Mouse (Mus musculus) stomach, embryonic 15.5 days (tissue): ENCODE data around the gene Gm13271. TPM values are rescaled to one million over a fixed set of nuclear protein-coding genes. Genes with fewer than 3 reads are reported as not detected.
A peak's percentile ranks its signal among the peaks of the same experiment; 100 is the strongest.
"Not testable (repeated sequence)": the region's sequence is repeated elsewhere in the genome, so short reads cannot be mapped to it uniquely, and the experiment has no call there.

ENCODE experiments used
- ATAC-seq: fragments of 200-750 bp; cut with Nextera tagmentation; 2 replicates; pipeline ENCODE4 v1.8.0; 2017; ENCODE audit warnings: low read depth, moderate number of reproducible peaks, moderate TSS enrichment; ENCODE audit not compliant: insufficient read depth, low FRiP score
- H3K27ac ChIP-seq: fragments of 300-500 bp; sonication (generic); 2 replicates; pipeline ENCODE4 v1.5.1; 2015; ENCODE audit warnings: mild to moderate bottlenecking, inconsistent platforms
- H3K27me3 ChIP-seq: fragments of 300-500 bp; sonication (generic); replicated peaks from 2 replicates; pipeline ENCODE4 v1.6.1; 2015; ENCODE audit warnings: inconsistent platforms
- H3K36me3 ChIP-seq: fragments of 300-500 bp; sonication (generic); 2 replicates; pipeline ENCODE4 v1.6.1; 2015; ENCODE audit warnings: inconsistent platforms
- H3K4me1 ChIP-seq: fragments of 300-500 bp; sonication (generic); 2 replicates; pipeline ENCODE4 v1.6.1; 2015; ENCODE audit warnings: inconsistent platforms
- H3K4me2 ChIP-seq: fragments of 300-500 bp; sonication (generic); 2 replicates; pipeline ENCODE4 v1.6.1; 2015; ENCODE audit warnings: mild to moderate bottlenecking, inconsistent platforms
- H3K4me3 ChIP-seq: fragments of 300-500 bp; sonication (generic); replicated peaks from 2 replicates; pipeline ENCODE4 v1.5.1; 2015; ENCODE audit warnings: inconsistent platforms
- H3K9ac ChIP-seq: fragments of 300-500 bp; sonication (generic); 2 replicates; pipeline ENCODE4 v1.6.1; 2015; ENCODE audit warnings: inconsistent platforms
- H3K9me3 ChIP-seq: fragments of 300-500 bp; sonication (generic); 2 replicates; pipeline ENCODE4 v1.6.1; 2016; ENCODE audit warnings: inconsistent platforms
- WGBS: fragments of 180-500 bp; shearing (Covaris S2); methylation state at CpG from one replicate; pipeline ENCODE4 v1.1.7; 2015; 5-methylcytosine and 5-hydroxymethylcytosine counted together
- polyA plus RNA-seq: library from polyadenylated mRNA; unstranded; fragments of >200 nt; fragmentation: Nextera tagmentation; extraction: Ambion mirVana; gene quantifications from 2 replicates; pipeline ENCODE4 v1.2.1, GENCODE M21; 2015

Gm13271 gene
- polyA plus RNA-seq, 1 experiment from 2014 or later, result not detected

- no CpG with 5 or more reads among the region's 28 CpGs for WGBS
- not testable (repeated sequence) for H3K9me3 ChIP-seq, H3K27me3 ChIP-seq
These were observed 42.4 kb downstream of the Gm13271 start, which contains the start of gene Gm13279 for GRCm38 (mm10) chr4:88797097-88797496. Gene Gm13279 (plus strand): TSS chr4:88797397.

GRCm38 (mm10) chr4:88799365-88799764 is 44.7 kb downstream of the Gm13271 start, which contains the start of gene Gm13285:
Gene Gm13285 (plus strand): TSS chr4:88799665.
- H3K4me3 ChIP-seq, H3K36me3 ChIP-seq, ATAC-seq, H3K4me2 ChIP-seq, H3K9me3 ChIP-seq, H3K27me3 ChIP-seq, H3K4me1 ChIP-seq, H3K9ac ChIP-seq, H3K27ac ChIP-seq: not testable (repeated sequence)
- 19% methylated on average over 5 of the region's 7 CpGs for WGBS

More at GRCm38 (mm10) chr4:88797097-88797496, 42.4 kb downstream of the Gm13271 start, which contains the start of gene Gm13279:
- not testable (repeated sequence) for H3K9ac ChIP-seq, H3K4me2 ChIP-seq, H3K4me3 ChIP-seq, H3K27ac ChIP-seq, H3K4me1 ChIP-seq, H3K36me3 ChIP-seq, ATAC-seq

- H3K9ac ChIP-seq, ATAC-seq, H3K36me3 ChIP-seq, H3K27ac ChIP-seq, H3K4me1 ChIP-seq, H3K9me3 ChIP-seq, H3K4me3 ChIP-seq, H3K27me3 ChIP-seq: not testable (repeated sequence)
- H3K4me2 ChIP-seq, result peak within 1 kb of the TSS; percentile 33; the same call in 1 of the 2 replicates
- WGBS, result no CpG with 5 or more reads among the region's 29 CpGs
These were observed 48.3 kb downstream of the Gm13271 start, which contains the start of gene Gm13287 for GRCm38 (mm10) chr4:88802954-88803353. Gene Gm13287 (plus strand): TSS chr4:88803254.

Other genes starting within 250 kb of the Gm13271 start
- gene Ifnb1, start 232.1 kb upstream of the Gm13271 start, polyA plus RNA-seq, result not detected in 2 replicates
- not detected in 2 replicates for gene Ifna15, start 196.6 kb upstream of the Gm13271 start, polyA plus RNA-seq
- gene Ifna14, start 183.1 kb upstream of the Gm13271 start, polyA plus RNA-seq, result not detected in 2 replicates
- not detected in 2 replicates for gene Ifna9, start 162.5 kb upstream of the Gm13271 start, polyA plus RNA-seq
- not detected in 2 replicates for gene Ifna12, start 151.5 kb upstream of the Gm13271 start, polyA plus RNA-seq
- not detected in 2 replicates for gene C87499, start 120.5 kb upstream of the Gm13271 start, polyA plus RNA-seq
- not detected in 2 replicates for gene Ifna13, start 110.4 kb upstream of the Gm13271 start, polyA plus RNA-seq
- gene Ifna16, start 77.9 kb upstream of the Gm13271 start, polyA plus RNA-seq, result not detected in 2 replicates
- not detected in 2 replicates for gene Ifna2, start 71.0 kb upstream of the Gm13271 start, polyA plus RNA-seq
- gene Ifnab, start 63.5 kb upstream of the Gm13271 start, polyA plus RNA-seq, result not detected in 2 replicates
- 0.49 and 1.0 TPM in 2 replicates for gene Gm26566, start 33.1 kb upstream of the Gm13271 start, polyA plus RNA-seq
- 87.8 and 88.8 TPM in 2 replicates for gene Klhl9, start 32.4 kb upstream of the Gm13271 start, polyA plus RNA-seq
- 0.23 and 0.33 TPM in 2 replicates for gene Gm13283, start 5.3 kb downstream of the Gm13271 start, polyA plus RNA-seq
- 0.30 and 0.70 TPM in 2 replicates for gene Gm13290, start 19.0 kb downstream of the Gm13271 start, polyA plus RNA-seq
- not detected in 2 replicates for gene Gm13289, start 22.1 kb downstream of the Gm13271 start, polyA plus RNA-seq
- gene Gm13272, start 25.0 kb downstream of the Gm13271 start, polyA plus RNA-seq, result 0.35 TPM in 1 of 2 replicates, not detected in the other
- gene Ifnz, start 27.3 kb downstream of the Gm13271 start, polyA plus RNA-seq, result 0.30 and 0.41 TPM in 2 replicates
- not detected in 2 replicates for gene Gm13276, start 30.8 kb downstream of the Gm13271 start, polyA plus RNA-seq
- gene Gm13277, start 33.8 kb downstream of the Gm13271 start, polyA plus RNA-seq, result not detected in 2 replicates
- not detected in 2 replicates for gene Gm13278, start 36.7 kb downstream of the Gm13271 start, polyA plus RNA-seq
- gene Gm13275, start 39.6 kb downstream of the Gm13271 start, polyA plus RNA-seq, result not detected in 2 replicates
- gene Gm13279, start 42.5 kb downstream of the Gm13271 start, polyA plus RNA-seq, result not detected in 2 replicates
- 0.94 and 1.3 TPM in 2 replicates for gene Gm13285, start 44.8 kb downstream of the Gm13271 start, polyA plus RNA-seq
- 0.41 TPM in 1 of 2 replicates, not detected in the other for gene Gm13287, start 48.4 kb downstream of the Gm13271 start, polyA plus RNA-seq
- not detected in 2 replicates for gene Gm13288, start 50.7 kb downstream of the Gm13271 start, polyA plus RNA-seq
- not detected in 2 replicates for gene Ifna7, start 61.4 kb downstream of the Gm13271 start, polyA plus RNA-seq
- gene Ifna11, start 65.1 kb downstream of the Gm13271 start, polyA plus RNA-seq, result not detected in 2 replicates
- not detected in 2 replicates for gene Ifna6, start 72.5 kb downstream of the Gm13271 start, polyA plus RNA-seq
- not detected in 2 replicates for gene Ifna5, start 80.7 kb downstream of the Gm13271 start, polyA plus RNA-seq
- gene Ifna4, start 87.0 kb downstream of the Gm13271 start, polyA plus RNA-seq, result not detected in 2 replicates
- gene Ifna1, start 95.2 kb downstream of the Gm13271 start, polyA plus RNA-seq, result not detected in 2 replicates
- gene Ifne, start 125.3 kb downstream of the Gm13271 start, polyA plus RNA-seq, result not detected in 2 replicates